Mouse (Mus musculus) CH12.LX (cell line): ENCODE measurements around the gene Ccdc97. TPM values are rescaled to one million over a fixed set of nuclear protein-coding genes. Genes with fewer than 3 reads are reported as not detected.

Source experiments
- DNase-seq: peaks from one replicate; pipeline ENCODE4 v3.0.0-alpha.2; 2013; ENCODE audit errors: extremely low read depth
- H3K27ac ChIP-seq: 2 replicates; pipeline ENCODE4 v1.5.1; 2012; ENCODE audit warnings: low read depth, mild to moderate bottlenecking, control low read depth, moderate library complexity; ENCODE audit not compliant: insufficient read depth
- H3K27me3 ChIP-seq: replicated peaks from 2 replicates; pipeline ENCODE3; 2012; ENCODE audit warnings: inconsistent platforms
- H3K36me3 ChIP-seq, 2 experiments: replicated peaks in 1 of 2; 2 replicates each; pipeline versions ENCODE3 to v1.6.1; 2012; ENCODE audit warnings: inconsistent platforms in 1 of 2, low read length in 1 of 2, mild to moderate bottlenecking in 1 of 2, mixed read lengths in 1 of 2, moderate library complexity in 1 of 2; ENCODE audit not compliant: control insufficient read depth in 1 of 2, insufficient read depth in 1 of 2
- H3K4me1 ChIP-seq, 2 experiments: 2 replicates each; pipeline ENCODE4 v1.6.1; 2012; ENCODE audit warnings: inconsistent platforms in 1 of 2, moderate library complexity in 1 of 2; ENCODE audit not compliant: insufficient read depth in 2 of 2, control insufficient read depth in 1 of 2
- H3K4me2 ChIP-seq: 2 replicates; pipeline ENCODE4 v1.6.1; 2012; ENCODE audit warnings: low read depth, mild to moderate bottlenecking, control low read depth; ENCODE audit not compliant: poor library complexity, insufficient read depth, severe bottlenecking
- H3K4me3 ChIP-seq, 3 experiments: fragments of 150-350 bp in 1 of 3; sonication (generic) in 1 of 3; replicated peaks in 1 of 3; 2 replicates each; pipeline versions ENCODE3 to v1.5.1; 2011 to 2012; ENCODE audit warnings: low read depth in 2 of 3, low read length in 2 of 3, mild to moderate bottlenecking in 2 of 3, moderate library complexity in 2 of 3, control low read depth in 1 of 3, improper control_type of control experiment in 1 of 3, inconsistent platforms in 1 of 3, mixed read lengths in 1 of 3; ENCODE audit not compliant: poor library complexity in 1 of 3
- H3K79me2 ChIP-seq: replicated peaks from 2 replicates; pipeline ENCODE4 v1.6.1; 2012; ENCODE audit warnings: mild to moderate bottlenecking, moderate library complexity; ENCODE audit not compliant: control insufficient read depth, poor library complexity, insufficient read depth, severe bottlenecking; ENCODE audit errors: extremely low read depth
- H3K9ac ChIP-seq: 2 replicates; pipeline ENCODE4 v1.6.1; 2012; ENCODE audit warnings: low read depth, mild to moderate bottlenecking, control low read depth, moderate library complexity; ENCODE audit not compliant: insufficient read depth
- H3K9me3 ChIP-seq: replicated peaks from 2 replicates; pipeline ENCODE3; 2012; ENCODE audit warnings: low read length, inconsistent platforms, mixed read lengths
- BHLHE40 ChIP-seq: IDR thresholded peaks from 2 replicates; pipeline ENCODE4 v1.6.1; 2011; ENCODE audit warnings: mild to moderate bottlenecking, low read depth, low read length, improper control_type of control experiment
- CHD1 ChIP-seq: IDR thresholded peaks from 2 replicates; pipeline ENCODE4 v1.6.1; 2012; ENCODE audit warnings: low read depth, low read length, improper control_type of control experiment, inconsistent platforms
- CHD2 ChIP-seq: IDR thresholded peaks from 2 replicates; pipeline ENCODE4 v1.6.1; 2011; ENCODE audit warnings: low read length, improper control_type of control experiment
- E2F4 ChIP-seq: IDR thresholded peaks from 2 replicates; pipeline ENCODE4 v1.6.1; 2011; ENCODE audit warnings: low read depth, low read length, improper control_type of control experiment; ENCODE audit not compliant: insufficient replicate concordance
- ELF1 ChIP-seq: IDR thresholded peaks from 2 replicates; pipeline ENCODE4 v1.6.1; 2014; ENCODE audit warnings: low read depth, mild to moderate bottlenecking, inconsistent platforms, low read length, improper control_type of control experiment
- ETS1 ChIP-seq: conservative IDR thresholded peaks from 2 replicates; pipeline ENCODE4 v1.6.1; 2012; ENCODE audit warnings: low read depth, mild to moderate bottlenecking, inconsistent platforms, low read length, improper control_type of control experiment, moderate library complexity
- GABPA ChIP-seq: IDR thresholded peaks from 2 replicates; pipeline ENCODE4 v1.6.1; 2012; ENCODE audit warnings: low read depth, low read length, improper control_type of control experiment, inconsistent platforms; ENCODE audit not compliant: insufficient replicate concordance
- IRF4 ChIP-seq: IDR thresholded peaks from 2 replicates; pipeline ENCODE4 v1.6.1; 2014; ENCODE audit warnings: low read depth, mild to moderate bottlenecking, inconsistent platforms, low read length, improper control_type of control experiment
- JUN ChIP-seq: IDR thresholded peaks from 2 replicates; pipeline ENCODE4 v1.6.1; 2011; ENCODE audit warnings: low read depth, mild to moderate bottlenecking, low read length, improper control_type of control experiment, moderate library complexity; ENCODE audit not compliant: insufficient read depth
- KAT2A ChIP-seq: IDR thresholded peaks from 2 replicates; pipeline ENCODE4 v1.6.1; 2012; ENCODE audit warnings: low read length, improper control_type of control experiment, inconsistent platforms; ENCODE audit not compliant: insufficient replicate concordance
- MAX ChIP-seq: IDR thresholded peaks from 2 replicates; pipeline ENCODE4 v1.6.1; 2011; ENCODE audit warnings: low read length, improper control_type of control experiment
- MAZ ChIP-seq: IDR thresholded peaks from 2 replicates; pipeline ENCODE4 v1.6.1; 2012; ENCODE audit warnings: low read depth, mild to moderate bottlenecking, inconsistent platforms, low read length, improper control_type of control experiment, moderate library complexity
- MXI1 ChIP-seq: IDR thresholded peaks from 2 replicates; pipeline ENCODE4 v1.6.1; 2011; ENCODE audit warnings: mild to moderate bottlenecking, low read depth, low read length, improper control_type of control experiment
- MYC ChIP-seq: IDR thresholded peaks from 2 replicates; pipeline ENCODE4 v1.6.1; 2011; ENCODE audit warnings: low read depth, mild to moderate bottlenecking, improper control_type of control experiment, low read length
- NELFE ChIP-seq: IDR thresholded peaks from 2 replicates; pipeline ENCODE4 v1.6.1; 2011; ENCODE audit warnings: low read depth, low read length, improper control_type of control experiment
- PAX5 ChIP-seq: IDR thresholded peaks from 2 replicates; pipeline ENCODE4 v1.6.1; 2012; ENCODE audit warnings: low read length, inconsistent platforms, mixed read lengths
- POLR2AphosphoS2 ChIP-seq: IDR thresholded peaks from 2 replicates; pipeline ENCODE4 v1.6.1; 2011; ENCODE audit warnings: low read depth, low read length, improper control_type of control experiment
- RCOR1 ChIP-seq: conservative IDR thresholded peaks from 2 replicates; pipeline ENCODE4 v1.6.1; 2012; ENCODE audit warnings: low read depth, mild to moderate bottlenecking, inconsistent platforms, low read length, improper control_type of control experiment
- SMC3 ChIP-seq: IDR thresholded peaks from 2 replicates; pipeline ENCODE4 v1.6.1; 2011; ENCODE audit warnings: low read depth, low read length, improper control_type of control experiment
- TBP ChIP-seq: conservative IDR thresholded peaks from 2 replicates; pipeline ENCODE4 v1.6.1; 2011; ENCODE audit warnings: low read depth, low read length, improper control_type of control experiment
- USF1 ChIP-seq: IDR thresholded peaks from 2 replicates; pipeline ENCODE4 v1.6.1; 2014; ENCODE audit warnings: low read depth, mild to moderate bottlenecking, inconsistent platforms, low read length, improper control_type of control experiment
- ZC3H11A ChIP-seq: IDR thresholded peaks from 2 replicates; pipeline ENCODE4 v1.6.1; 2012; ENCODE audit warnings: low read depth, mild to moderate bottlenecking, inconsistent platforms, low read length, improper control_type of control experiment
- ZKSCAN1 ChIP-seq: IDR thresholded peaks from 2 replicates; pipeline ENCODE4 v1.6.1; 2012; ENCODE audit warnings: low read depth, inconsistent platforms, low read length, improper control_type of control experiment, borderline replicate concordance
- ZMIZ1 ChIP-seq: IDR thresholded peaks from 2 replicates; pipeline ENCODE4 v1.6.1; 2012; ENCODE audit warnings: low read depth, mild to moderate bottlenecking, inconsistent platforms, low read length, improper control_type of control experiment
- ZNF384 ChIP-seq: IDR thresholded peaks from 2 replicates; pipeline ENCODE4 v1.6.1; 2012; ENCODE audit warnings: low read depth, low read length, improper control_type of control experiment, inconsistent platforms
- dilution Hi-C: fragments of 300-500 bp; cut with MboI; formaldehyde crosslinking; loops from 2 replicates; pipeline ENCODE4 v1.14.3; 2020; ENCODE audit warnings: low sequenced_read_pairs; ENCODE audit not compliant: extremely low pct_unique_long_range_greater_than_20kb, extremely low pct_ligation_motif_present
- in situ Hi-C: fragments of 300-500 bp; cut with MboI; formaldehyde crosslinking; loops from 3 replicates; pipeline ENCODE4 v1.14.3; 2019; ENCODE audit warnings: low sequenced_read_pairs, low pct_ligation_motif_present, low pct_unique_long_range_greater_than_20kb, mixed read lengths
- polyA plus RNA-seq: library from polyadenylated mRNA; unstranded; fragments of >175 nt; gene quantifications from 2 replicates; pipeline ENCODE4 v1.2.1, GENCODE M21; 2012; ENCODE audit warnings: low read depth; ENCODE audit not compliant: insufficient read length
- total RNA-seq, 2 experiments: library from RNA; depleted of rRNA; stranded (reverse); fragments of 300-350 nt in 1 of 2; fragments of >200 nt in 1 of 2; gene quantifications; 2 replicates each; pipeline ENCODE4 v1.2.3; 2012 to 2014

Gene Ccdc97
- total and polyA plus RNA-seq, 3 experiments = 5.7 to 44.8 (median 14.1) TPM

DNA sequence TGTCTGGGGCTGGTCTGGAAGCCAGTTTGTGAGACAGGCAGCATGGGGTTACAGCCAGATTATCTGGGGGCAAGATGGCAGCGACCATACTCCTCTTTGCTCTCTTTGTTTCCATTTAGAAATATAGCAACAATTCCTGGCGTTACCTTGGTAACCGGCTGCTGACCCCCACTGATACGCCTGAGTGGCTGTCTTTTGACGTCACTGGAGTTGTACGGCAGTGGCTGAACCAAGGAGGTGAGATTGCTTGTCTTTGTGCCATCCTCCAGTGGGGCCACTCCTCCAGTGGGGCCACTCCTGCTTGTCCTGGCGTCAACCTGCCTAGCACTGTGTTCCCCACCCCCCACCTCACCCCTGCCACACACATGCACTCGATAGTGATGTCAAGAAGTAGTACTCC, 24.8 kb downstream of the Ccdc97 start:
- no peak overlapping the region for H3K4me3 ChIP-seq
- peaks cover 63 to 82% of the 10 kb centered on the region in 2 experiments for H3K36me3 ChIP-seq
- no peak for DNase-seq
- no peak overlapping the region for H3K4me2 ChIP-seq
- H3K4me1 ChIP-seq = peaks cover 3 to 15% of the 10 kb centered on the region in 2 experiments
- in situ Hi-C loops (no loop called here), dilution Hi-C loops (no loop called here)
- H3K27me3 ChIP-seq = no peaks in the 10 kb centered on the region
- TF ChIP-seq IRF4 (no peak), POLR2AphosphoS2 (no peak), E2F4 (no peak), ZNF384 (no peak), JUN (no peak), USF1 (no peak), GABPA (no peak), PAX5 (no peak), ELF1 (no peak), BHLHE40 (no peak), MYC (no peak), CHD2 (no peak), ETS1 (no peak)
- H3K27ac ChIP-seq = no peak overlapping the region
- no peak overlapping the region for H3K9ac ChIP-seq
- H3K9me3 ChIP-seq = peaks cover 3% of the 10 kb centered on the region
- H3K79me2 ChIP-seq = peaks cover 9% of the 10 kb centered on the region; the same call in 1 of the 2 replicates

DNA sequence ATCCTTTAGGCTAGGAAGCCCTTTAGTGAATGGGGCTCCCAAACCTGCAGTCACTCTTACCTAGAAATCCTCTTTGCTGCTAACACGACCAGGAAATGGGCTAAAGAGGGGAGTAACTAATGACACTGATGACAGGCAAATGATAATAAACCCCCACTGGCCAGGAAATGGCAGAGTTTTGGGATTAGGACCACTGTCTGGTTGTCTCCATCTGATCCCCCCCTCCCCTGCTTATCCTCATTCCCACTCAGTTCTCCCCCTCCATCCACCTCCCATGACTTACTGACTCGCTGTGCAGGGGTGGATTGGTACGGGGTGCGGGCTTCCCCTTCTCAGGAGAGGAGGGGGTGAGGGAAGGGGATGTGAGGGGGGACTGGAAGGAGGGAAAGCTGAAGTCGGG, 28.8 kb downstream of the Ccdc97 start:
- H3K4me1 ChIP-seq = peaks cover 10 to 24% of the 10 kb centered on the region in 2 experiments
- dilution Hi-C loops (no loop called here), in situ Hi-C loops (no loop called here)
- TF ChIP-seq ETS1 = no peak
- no peak for TF ChIP-seq MAZ
- no peak for TF ChIP-seq CHD2
- TF ChIP-seq MAX = no peak
- no peak for TF ChIP-seq ZMIZ1
- no peak for TF ChIP-seq MXI1
- TF ChIP-seq CHD1 = no peak
- TF ChIP-seq KAT2A = no peak
- TF ChIP-seq SMC3 = no peak
- no peak for TF ChIP-seq TBP
- TF ChIP-seq POLR2AphosphoS2 = no peak
- TF ChIP-seq NELFE = no peak
- no peak for TF ChIP-seq RCOR1
- TF ChIP-seq ELF1 = no peak
- TF ChIP-seq ZC3H11A = no peak
- no peak for TF ChIP-seq ZKSCAN1
- peak overlapping the region in 2 of 3 experiments; percentile 73 to 83 for H3K4me3 ChIP-seq
- peaks cover 27 to 56% of the 10 kb centered on the region in 2 experiments for H3K36me3 ChIP-seq
- H3K4me2 ChIP-seq = peak overlapping the region; percentile 55
- H3K27ac ChIP-seq = peak overlapping the region; percentile 64; the same call in 1 of the 2 replicates
- H3K9me3 ChIP-seq = no peaks in the 10 kb centered on the region
- DNase-seq = no peak
- peaks cover 25% of the 10 kb centered on the region for H3K79me2 ChIP-seq
- H3K9ac ChIP-seq = peak overlapping the region; percentile 27
- H3K27me3 ChIP-seq = no peaks in the 10 kb centered on the region
